Mouse (Mus musculus): ENCODE results near the gene Chst1.

The Chst1 gene

DNA sequence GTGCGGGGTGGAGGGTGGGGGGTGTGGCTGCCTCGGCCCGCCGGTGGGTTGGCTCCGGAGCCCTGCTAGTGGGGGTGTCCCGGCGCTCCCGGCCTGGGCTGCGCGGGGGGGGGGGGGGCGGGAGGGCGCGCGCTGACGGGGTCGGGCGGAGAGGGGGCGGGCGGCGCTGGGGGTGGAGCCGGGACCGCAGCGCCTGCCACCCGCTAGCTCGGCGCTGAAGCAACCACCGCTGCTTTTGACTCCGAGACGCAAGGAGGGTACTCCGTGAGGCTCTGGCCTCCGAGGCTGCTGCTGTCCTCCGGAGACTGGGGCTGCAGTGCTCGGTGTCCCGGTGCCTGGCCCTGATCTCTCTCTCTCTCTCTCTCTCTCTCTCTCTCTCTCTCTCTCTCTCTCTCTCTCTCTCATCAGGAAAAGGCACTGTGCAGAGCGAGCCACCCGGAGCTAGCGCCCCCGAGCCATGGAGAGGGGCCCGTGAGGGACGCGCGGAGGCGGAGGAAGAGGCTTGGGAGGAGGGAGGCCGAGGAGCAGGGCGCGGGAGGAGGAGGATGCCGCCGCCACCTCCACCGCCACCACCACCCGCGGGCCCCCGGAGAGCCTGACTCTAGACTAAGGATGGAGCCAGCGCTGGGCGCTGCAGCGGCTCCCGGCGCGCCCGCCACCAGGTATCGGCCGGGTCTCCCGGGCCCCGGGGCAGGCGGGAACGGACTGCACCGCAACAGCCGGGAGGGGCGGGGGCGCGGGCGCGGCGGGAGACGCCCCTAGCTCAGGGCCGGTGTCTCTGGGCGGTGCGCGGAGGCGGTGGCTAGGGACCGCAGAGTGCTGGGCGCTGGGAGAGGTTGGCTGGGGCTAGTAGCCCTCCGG lies at the start of gene Chst1:
Gene Chst1 (plus strand): TSS at position 221 of the 861 bp plus-strand sequence.
- DNase-seq (ENCODE audit: low spot score in 2 of 2) = peak in 1 of 2 experiments; percentile 41

DNA sequence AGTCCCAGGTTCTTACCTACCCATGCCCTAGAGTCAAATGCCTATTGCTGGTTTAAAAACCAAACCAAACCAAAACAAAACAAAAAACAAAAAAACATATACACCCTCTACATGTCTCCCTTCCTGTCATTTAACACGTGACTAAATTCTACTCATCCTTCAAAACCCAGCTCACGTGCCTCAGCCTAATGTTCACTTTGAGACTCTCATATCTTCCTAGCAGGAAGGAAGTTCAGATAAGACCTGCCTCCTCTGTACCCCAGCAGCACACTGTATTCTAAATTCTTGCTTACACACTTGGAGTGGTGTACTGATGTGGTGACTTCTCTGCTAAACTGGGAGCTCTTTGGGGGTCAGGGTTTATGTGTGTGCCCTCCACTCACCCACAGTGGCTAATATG lies 49.5 kb upstream of the Chst1 start:
- no peak for DNase-seq (ENCODE audit: low spot score in 2 of 2)

DNA sequence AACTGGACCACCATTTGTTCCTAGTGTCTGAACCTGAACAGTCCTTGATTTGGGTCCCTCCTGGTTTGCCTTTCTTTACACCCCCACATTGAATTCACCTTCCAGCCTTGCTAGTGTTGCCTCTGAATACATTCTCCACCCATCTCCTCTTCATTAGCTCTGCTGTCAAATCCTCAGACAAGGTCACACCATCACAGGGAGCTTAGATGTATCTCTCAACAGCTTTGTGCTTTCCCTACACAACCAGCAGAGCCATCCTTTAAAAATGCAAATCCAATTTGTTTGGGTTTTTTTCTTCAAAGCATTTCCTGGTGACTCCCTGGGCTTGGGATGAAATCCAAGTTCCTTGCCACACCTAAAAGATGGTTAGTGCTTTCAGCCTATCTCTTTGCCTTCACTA lies 45.0 kb upstream of the Chst1 start:
- no peak for DNase-seq (ENCODE audit: low spot score in 2 of 2)

DNA sequence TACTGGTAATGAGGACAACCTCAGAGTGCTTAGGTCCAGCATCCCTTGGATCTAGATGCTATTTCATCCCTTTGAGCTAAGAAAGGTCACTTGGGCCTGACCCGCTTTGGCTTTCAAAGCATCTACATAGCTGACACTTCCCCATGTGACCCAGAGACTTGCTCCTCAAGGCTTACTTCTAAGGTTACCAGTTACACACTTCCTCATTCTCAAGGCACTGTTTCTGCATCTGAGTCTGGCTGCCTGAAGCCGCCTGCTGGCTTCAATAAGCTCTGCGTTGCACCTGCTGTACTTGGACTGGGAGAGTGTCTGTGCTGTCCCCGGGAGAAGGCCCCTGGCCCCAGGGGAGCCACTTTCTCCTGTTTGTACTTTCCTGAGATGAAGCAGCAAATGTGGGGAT lies 36.6 kb upstream of the Chst1 start:
- no peak for DNase-seq (ENCODE audit: low spot score in 2 of 2)

DNA sequence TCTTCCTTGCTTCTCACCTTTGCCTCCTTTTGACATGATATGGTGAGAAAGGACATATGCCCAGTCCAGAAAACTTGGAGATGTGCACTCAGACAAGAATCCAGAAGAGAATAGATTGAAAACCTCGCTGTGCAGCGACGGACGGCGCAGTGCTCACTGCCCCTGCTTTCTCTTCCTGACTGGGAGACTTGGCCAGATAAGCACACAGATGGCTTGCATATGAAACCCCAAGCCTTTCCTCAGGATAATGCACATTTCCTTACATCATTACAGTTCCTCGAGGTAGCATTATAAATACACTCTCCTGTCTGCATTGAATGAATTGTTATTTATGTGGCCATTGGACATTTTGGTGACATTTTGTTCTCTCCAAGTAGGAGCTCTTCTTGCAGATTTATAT lies 28.9 kb upstream of the Chst1 start:
- no peak for DNase-seq (ENCODE audit: low spot score in 2 of 2)

DNA sequence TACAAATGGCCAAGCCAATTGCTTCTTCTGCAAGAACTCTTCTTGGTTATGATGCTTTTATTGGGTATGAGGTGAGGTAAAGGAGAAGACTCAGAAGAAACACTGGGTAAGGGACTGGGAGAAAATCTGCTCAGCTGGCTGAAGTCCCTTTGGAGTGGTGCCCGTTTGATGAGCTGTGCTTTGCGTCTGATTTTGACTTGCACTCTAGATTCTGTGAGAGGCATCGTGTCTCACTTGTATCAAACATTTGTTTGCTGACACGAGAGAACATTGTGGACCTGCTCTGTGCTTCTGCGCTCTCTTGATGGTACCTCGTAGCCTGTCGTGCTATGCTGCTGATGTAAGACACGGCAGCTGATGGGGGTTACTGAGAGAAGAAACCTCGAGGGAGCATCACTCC lies 21.7 kb upstream of the Chst1 start:
- DNase-seq (ENCODE audit: low spot score in 2 of 2) = no peak

DNA sequence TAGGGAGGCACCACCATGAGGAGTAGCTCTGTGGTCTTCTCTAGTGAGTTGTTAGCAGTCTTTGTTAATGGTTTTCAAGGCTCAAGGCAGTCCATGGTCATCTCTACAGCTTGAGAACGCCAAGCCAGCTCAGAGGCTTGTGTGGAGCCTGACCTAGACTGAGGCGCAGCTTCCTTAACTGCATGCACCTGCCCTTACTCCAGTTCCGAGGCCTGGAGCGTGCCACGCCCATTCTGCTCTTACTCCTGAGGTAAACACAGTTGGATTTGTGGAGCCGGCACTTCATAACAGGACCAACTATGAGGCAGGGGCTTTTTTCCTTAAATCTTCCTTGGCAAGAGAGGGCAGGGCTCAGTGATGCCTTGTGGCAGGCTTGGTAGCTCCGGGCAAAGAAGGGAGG lies 18.2 kb upstream of the Chst1 start:
- no peak for DNase-seq (ENCODE audit: low spot score in 2 of 2)

DNA sequence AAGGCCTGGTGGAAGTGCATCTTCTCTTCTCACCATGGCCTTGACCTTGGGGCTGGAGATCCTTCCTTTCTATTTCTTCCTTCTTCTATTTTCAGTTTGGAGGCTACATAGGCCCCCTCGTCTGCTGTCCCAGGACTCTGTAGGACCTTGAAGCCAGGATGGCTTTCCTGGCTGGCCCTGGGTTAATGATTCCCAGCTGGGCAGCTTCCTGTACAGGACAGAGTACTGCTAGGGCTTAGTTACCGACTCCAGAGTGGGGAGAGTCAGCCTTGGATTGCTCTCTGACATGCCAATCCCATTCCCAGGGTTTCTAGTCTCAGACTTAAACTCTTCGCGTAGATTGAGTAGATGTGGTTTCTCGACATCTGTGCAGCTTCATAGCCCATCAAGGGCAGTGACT lies 16.9 kb upstream of the Chst1 start:
- DNase-seq (ENCODE audit: low spot score in 2 of 2) = no peak

DNA sequence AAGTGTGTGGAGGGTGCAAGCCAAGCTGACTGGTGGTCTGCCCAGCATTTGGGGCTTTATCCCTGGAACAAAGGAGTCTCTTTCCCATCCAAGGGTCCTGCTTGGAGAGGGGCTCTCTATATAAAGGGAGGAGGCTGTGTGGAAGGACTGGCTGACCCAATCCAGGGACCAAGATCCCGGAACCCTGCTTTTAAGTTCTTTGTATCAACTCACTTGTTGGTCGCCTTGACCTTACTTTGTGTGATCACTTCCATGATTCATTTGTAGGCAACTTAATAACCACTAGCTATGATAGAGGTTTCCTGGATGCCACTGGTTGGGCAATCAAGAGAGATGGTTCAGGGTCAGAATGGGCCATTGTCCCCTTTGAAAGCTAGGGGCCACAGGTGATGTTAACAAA lies 11.7 kb upstream of the Chst1 start:
- DNase-seq (ENCODE audit: low spot score in 2 of 2) = no peak

DNA sequence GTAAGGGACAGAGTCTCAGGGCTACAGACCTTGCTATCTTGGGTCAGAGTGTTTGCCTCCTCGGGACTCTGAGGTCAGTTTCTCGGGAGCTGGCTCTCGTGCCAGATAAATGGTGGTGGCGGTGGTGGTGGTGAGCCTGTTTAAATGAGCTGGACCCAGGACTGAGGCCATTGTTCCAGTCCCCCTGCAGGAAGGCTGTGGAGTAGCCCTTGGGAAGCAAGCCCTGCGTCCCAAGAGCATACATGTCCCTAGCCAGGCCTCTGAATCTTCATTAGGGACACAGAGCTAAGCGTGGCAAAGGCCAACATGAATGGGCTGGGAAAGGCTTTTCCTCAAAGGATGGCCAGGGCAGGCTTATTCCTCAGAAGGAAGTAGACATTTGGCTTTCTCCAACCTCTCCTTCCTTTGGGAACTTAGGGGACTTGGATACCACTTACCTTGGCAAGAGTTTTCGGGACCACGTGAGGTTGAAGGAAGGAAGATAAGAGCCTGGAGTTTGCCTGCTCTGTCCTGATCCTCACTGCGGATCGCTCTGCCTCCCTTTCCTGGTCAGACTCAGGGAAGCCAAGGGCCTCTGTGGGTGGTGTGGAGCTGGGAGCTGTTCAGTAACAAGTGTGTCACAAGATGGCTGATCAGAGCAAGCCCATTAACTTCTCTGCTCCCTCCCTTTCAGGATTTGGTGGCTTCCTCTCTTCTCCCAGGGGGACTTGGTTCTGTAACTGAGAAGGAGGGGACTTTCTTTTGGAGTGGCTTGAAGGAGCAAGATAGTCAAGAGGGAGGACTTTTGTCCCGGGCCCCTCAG lies 4.4 kb upstream of the Chst1 start:
- peak; percentile 47 to 57 for DNase-seq (ENCODE audit: low spot score in 2 of 2)

DNA sequence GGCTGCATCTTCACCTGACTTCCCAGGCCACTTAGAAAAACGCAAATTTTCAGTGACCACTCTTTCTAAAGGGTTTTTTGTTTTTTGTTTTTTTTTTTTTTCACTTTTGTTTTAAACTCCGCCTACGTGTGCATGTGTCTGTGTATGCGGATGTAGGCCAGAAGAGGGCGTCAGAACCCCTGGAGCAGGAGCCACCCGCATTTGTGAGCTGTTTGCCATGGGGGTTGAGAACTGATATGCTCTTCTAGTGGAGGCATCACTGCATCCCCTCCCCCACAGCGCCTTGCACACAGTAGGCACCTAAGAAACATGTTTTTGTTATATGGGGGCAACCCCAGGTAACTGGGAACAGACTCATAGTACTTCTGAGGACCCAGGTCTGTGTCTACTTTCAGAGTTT lies 2.2 kb upstream of the Chst1 start:
- DNase-seq (ENCODE audit: low spot score in 2 of 2) = no peak

DNA sequence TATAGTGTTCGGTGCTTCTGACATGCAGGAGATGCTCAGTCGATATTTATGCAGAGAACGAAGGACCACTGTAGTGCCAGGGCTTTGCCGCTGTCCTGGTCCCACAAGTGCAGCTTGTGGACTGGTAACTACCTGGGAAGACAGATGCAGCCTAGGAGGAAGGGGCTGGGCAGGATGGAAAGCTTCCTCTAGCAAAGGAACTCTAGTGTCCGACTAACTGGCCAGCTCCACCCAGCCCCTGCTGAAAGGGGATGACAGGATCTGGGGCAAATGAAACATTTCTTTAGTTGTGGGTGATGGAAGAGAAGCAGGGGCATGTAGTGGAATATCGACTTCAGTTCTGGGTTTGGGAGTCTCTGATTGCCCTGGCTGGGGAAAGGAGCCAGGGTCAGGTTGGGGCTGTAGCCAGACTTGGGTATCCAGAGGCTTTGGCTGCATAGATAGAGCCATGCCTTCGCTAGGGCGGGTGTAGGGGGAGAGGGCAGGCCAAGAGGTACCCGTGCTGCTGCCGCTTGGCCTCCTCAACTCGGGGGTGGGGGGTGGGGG lies 493 bp upstream of the Chst1 start:
- DNase-seq (ENCODE audit: low spot score in 2 of 2) = no peak

DNA sequence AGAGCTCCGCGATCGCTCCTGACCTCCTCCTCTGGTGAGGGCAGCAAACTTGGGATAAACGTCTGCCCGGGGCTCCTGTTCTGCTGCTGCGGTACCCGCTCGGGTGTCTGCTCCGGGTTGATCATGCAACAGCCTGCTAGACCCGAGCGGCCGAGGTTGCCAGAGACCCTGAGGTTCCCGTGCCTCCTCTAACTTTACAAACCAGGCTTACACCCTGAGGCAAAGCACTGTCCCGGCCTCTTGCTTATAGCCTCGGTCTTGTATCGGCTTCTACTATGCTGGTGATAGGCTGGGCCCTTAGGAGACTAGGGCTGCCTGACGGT lies 802 bp downstream of the Chst1 start:
- DNase-seq (ENCODE audit: low spot score in 2 of 2) = no peak

DNA sequence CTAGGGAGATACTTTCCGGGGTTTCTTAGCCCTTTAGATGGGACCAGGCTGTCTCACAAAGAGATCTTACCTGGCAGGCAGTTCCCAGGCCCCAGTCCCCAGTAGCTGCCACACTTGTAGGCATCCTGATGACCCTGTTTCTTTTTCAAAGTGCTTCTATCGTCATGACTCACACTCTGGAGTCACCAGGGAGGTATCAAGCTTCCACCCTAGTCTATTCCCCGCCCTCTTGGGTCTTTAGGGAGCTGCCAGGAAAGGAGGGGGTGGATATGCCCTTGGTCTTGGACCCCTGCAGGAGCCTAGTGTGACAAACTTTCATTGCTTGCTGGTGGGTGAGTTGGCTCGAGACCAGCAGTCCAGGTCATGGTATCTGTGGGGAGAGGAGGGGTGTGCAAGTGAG lies 1.7 kb downstream of the Chst1 start:
- no peak for DNase-seq (ENCODE audit: low spot score in 2 of 2)

DNA sequence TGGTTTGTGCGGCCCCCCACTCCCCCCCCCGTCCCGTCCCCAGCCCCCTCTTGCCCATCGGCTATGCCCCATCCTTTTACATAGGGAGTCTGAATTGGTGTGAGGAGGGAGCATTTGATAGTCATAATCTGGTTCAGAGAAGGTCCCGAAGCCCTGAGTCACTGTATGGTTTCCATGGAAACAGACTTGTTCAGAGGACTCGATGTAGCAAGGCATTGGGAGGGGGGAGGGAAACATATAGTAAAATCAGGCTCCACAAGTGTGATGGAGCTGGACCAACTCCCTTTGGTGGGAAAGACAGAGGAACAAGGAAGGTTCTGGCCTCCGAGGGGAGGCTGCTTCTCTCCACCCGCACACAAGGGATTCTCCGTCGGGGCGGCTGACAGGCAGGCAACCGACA lies 2.6 kb downstream of the Chst1 start:
- DNase-seq (ENCODE audit: low spot score in 2 of 2) = no peak

DNA sequence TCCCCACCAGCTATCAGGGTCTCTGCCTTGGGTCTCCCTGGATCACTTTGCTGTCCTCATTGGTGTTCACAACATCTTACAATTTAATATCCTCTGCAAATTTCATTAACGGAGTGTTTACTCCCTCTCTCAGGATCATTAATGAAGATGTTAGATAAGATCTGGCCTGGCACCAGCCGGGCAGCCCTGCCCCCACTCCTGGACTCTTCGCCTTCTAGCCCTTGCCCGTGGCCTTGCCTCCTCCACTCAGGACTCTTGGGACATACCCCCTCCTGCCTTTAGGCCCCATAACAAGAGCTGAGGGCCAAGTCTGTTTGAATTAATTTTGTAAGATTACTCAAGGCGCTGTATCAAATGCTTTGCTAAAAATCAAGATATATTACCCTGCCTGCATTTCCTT lies 4.1 kb downstream of the Chst1 start:
- no peak for DNase-seq (ENCODE audit: low spot score in 2 of 2)

DNA sequence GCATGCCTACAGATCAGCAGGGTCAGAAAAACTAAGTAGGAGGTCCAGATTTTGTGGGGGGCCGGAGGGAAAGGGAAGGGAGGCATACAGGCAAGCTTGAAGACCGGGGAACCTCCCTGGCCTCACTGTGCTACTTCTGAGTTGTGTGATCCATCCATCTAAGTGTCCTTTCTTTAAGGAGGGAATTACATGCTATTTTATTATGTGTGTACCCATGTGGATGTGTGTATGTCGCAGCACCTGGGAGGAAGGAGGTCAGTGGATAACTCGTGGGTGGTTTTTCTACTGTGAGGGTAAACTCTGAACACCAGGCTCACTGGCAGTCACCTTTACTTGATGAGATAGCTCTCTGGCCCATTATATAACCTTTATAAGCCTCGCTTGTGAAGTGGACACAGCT lies 5.1 kb downstream of the Chst1 start:
- DNase-seq (ENCODE audit: low spot score in 2 of 2) = no peak

DNA sequence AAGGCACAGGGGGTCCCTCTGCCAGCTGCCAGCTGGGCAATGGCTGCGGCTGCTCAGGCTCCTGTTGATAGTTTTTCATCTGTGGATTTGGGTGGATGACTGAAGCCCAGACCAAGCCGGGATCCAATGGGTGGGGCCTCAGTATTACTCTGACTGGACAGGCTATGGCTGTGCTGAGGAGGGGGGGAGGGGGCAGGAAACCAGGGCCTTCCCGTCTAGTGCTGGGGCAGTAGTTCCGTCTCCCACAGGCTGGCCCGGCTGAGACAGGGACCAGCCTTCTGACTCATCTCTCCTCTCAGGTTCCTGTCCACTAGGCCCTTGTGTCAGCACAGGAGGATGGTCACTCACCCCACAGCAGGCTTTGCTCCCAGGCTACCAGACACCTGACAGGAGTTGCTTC lies 6.5 kb downstream of the Chst1 start:
- DNase-seq (ENCODE audit: low spot score in 2 of 2) = no peak

DNA sequence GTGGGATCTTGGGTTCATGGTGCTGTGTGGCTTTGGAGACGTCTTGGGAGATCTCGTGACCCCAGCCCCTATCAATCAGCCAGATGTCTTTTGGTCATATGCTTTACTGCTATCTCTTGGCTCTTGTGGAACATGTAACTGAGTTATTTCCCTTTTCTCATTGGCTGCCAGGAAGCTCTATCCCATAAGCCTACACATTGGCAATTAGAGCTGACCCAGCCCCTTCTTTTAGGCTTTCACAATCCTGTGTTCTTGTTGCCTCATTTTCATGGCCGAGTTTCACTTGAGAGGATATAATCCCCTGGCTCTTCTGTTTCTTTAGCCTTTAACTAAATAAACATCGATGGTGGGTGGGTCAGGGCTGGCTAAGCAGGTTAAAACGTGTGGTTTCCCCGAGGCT lies 7.6 kb downstream of the Chst1 start:
- DNase-seq (ENCODE audit: low spot score in 2 of 2) = no peak

DNA sequence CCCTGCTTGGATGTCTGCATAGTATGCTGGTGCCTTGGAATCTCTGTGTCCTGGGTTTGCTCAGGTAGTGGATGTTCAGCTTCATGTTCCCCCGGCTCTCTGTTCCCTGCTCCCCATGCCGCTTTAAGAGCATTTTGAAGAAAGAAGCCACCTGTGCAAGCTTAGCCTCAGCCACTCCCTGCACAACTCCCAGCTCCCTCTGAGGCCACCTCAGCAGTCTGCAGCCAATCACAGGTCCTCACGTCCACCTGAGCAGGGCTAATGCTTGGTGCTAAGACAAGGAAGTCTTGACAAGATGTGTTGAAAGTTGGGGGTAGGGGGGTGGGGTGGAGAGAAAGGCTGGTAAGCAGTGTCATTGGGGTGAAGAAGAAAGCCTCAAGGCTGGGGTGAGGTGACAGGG lies 8.1 kb downstream of the Chst1 start:
- DNase-seq (ENCODE audit: low spot score in 2 of 2) = no peak

DNA sequence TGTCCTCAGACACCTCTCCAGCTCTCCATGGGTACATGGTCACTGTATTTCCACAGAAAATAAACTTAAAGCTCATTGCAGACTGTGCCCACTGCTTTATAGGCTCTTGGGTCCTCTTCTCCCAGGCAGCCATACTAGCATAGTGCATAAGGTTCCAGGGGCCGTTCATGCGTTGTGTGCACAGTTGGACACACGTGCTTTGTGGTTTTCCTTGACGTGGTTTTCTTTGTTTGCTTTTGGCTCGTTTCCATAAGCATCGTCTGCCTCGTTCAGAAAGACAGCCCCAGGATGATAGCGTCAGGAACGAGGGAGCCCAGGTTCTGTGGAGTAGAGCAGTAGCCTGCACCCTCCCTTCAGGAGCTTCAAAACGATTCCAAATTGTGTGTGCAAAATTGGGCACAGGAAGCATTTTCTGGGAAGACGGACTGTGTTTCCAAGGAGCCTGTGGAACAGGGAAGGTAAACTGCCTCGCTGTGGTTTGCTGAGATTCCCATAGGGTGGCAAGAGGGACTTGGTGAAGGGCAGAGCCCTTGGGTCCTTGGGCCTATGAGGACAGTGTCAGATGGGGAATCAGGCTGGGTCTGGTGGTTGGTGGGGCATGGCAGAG lies 8.6 kb downstream of the Chst1 start:
- no peak for DNase-seq (ENCODE audit: low spot score in 2 of 2)

DNA sequence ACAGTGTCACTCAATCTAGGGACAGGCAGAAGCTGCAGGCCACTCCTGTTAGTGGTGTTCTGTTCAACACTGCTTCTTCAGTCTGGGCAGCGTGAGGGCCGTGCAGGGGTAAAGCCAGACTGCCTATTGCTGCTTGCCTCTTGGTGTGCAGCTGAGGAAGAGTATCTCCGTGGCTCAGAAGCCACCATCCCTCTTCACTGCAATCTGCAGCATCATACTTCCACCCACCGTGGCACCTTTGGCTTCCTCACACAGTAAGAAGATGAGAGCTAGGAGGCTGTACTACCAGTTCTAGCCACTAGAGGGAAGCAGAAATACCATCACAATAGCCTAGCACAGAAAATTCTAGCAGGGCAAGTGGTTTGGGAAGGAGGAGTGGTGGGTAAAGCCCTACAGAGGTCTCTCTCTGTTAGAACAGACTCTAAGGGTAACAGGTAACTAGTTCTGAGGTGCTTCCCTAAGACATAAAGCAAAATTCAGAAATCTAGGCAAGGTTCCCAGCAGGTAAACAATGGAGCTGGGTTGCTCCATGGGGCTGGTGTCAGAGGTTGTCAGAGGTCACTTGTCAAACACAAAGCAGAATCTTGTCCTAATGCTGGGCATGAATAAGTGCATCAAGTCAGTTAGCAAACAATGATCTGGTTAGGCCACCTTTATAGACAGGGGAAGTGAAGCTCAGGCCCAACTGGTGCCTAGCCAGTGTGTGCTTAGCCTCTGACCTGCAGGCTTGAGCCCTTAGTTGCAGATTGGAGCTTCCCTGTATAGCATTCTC lies 9.5 kb downstream of the Chst1 start:
- DNase-seq (ENCODE audit: low spot score in 2 of 2) = peak in 1 of 2 experiments; percentile 61
